Mouse (Mus musculus) bone marrow macrophage, adult 2 months (primary cell): ENCODE measurements around the gene Hs3st2.

Experiments
- CTCF ChIP-seq: IDR thresholded peaks from 2 replicates; pipeline ENCODE4 v1.5.1; 2012; ENCODE audit warnings: low read depth, mild to moderate bottlenecking, low read length, moderate library complexity
- POLR2A ChIP-seq: IDR thresholded peaks from 2 replicates; pipeline ENCODE4 v1.6.1; 2012; ENCODE audit warnings: mild to moderate bottlenecking, low read depth, low read length, borderline replicate concordance

DNA sequence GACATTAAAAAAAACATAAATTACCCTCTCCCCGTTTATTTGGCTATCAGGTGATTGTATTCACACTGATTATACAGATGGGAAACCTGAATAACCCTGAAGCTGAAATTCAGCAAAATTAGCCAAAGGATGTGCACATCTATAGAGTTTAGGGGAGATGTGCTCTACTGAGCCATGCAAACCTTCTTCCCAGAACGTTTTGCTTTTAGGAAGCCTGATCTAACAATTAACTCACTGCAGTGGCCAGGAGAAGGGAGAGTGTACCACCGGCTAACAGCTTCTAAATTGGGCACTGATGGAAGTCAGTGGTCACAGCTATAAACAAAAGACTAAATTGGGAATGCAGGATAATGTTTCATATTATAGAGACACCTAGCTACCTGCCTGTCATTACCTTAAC lies 66.4 kb downstream of the Hs3st2 start:
- TF ChIP-seq CTCF: no peak
- no peak for TF ChIP-seq POLR2A
